8 mouse cellular contexts compared by ENCODE assay signal in the genomic region with DNA sequence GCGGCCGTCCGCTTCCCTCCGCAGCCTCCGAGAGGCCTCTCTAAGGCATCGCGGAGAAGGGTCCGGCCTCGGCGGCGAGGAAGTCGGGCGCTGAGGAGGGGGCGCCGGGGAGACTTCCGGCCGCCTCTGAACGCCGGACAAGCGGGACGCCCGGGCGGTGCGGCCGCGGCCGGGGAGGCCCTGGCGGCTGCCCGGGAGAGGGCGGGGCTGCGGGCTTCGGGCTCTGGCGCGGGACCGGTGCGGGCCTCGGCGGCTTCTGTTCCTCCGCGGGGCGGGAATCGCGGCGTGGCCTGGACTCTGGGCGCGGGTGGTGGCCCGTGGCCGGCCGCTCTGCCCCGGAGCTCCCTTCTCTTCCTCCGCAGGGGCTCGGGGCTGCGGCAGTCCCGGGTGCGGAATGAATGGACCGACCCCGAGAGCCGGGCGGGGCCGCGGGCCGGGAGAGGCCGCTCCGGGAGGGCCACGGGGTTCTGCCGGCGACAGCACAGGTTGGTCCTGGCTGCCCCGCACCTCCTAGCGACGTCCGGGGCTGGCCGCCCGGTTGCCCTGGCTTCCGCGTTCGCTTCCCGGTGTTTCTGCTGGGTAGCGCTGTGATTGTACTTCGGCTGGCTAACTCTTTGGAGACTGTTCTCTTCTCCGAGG. TPM values are rescaled to one million over a fixed set of nuclear protein-coding genes. Genes with fewer than 3 reads are reported as not detected.
DNase-seq lines count a peak whose midpoint lies in the region; ATAC-seq and TF ChIP-seq lines count a peak whose summit lies in the region.

No protein-coding gene starts in this region.

- peak overlapping the region; percentile 72 for H3K4me2 ChIP-seq in stomach, postnatal 0 days (replicated peaks; ENCODE audit: low read depth)

- WGBS in limb, embryonic 10.5 days: under 1% methylated on average over 72 of the region's 80 CpGs
- WGBS in stomach, postnatal 0 days: under 1% methylated on average over 62 of the region's 80 CpGs

- H3K4me1 ChIP-seq in limb, embryonic 10.5 days: peaks cover 14% of the 10 kb centered on the region
- no peaks in the 10 kb centered on the region for H3K4me1 ChIP-seq in stomach, postnatal 0 days (replicated peaks; ENCODE audit: control insufficient read depth, insufficient read depth)

- peak overlapping the region; percentile 98 for H3K27ac ChIP-seq in limb, embryonic 10.5 days
- H3K27ac ChIP-seq in stomach, postnatal 0 days (replicated peaks): peak overlapping the region; percentile 98

- TF ChIP-seq CTCF in stomach, postnatal 0 days (IDR thresholded peaks at IDR 0.05; ENCODE audit: low read depth): no peak

- DNase-seq in right cerebral cortex, postnatal 10 days (ENCODE audit: low spot score in 2 of 2): peak; percentile 40 to 46
- no peak for DNase-seq in right cerebral cortex, postnatal 25 days
- peak; percentile 61 to 69 for DNase-seq in adrenal gland, postnatal 36 days
- peak; percentile 55 to 63 for DNase-seq in heart, postnatal 10 days
- DNase-seq in limb, embryonic 10.5 days (ENCODE audit: low spot score): peak; percentile 69
- DNase-seq in mesoderm, embryonic 11.5 days (ENCODE audit: low read depth, low spot score): peak; percentile 26
- peak; percentile 78 for DNase-seq in stomach, postnatal 0 days (ENCODE audit: low spot score)

- peaks cover 29% of the 10 kb centered on the region for H3K36me3 ChIP-seq in limb, embryonic 10.5 days
- H3K36me3 ChIP-seq in stomach, postnatal 0 days (ENCODE audit: control insufficient read depth, insufficient read depth, low read length): no peaks in the 10 kb centered on the region

- ATAC-seq in erythroid progenitor cell, adult 5-6 weeks (replicated peaks; ENCODE audit: low FRiP score, poor library complexity, severe bottlenecking): peak; percentile 55
- ATAC-seq in stomach, postnatal 0 days (ENCODE audit: low FRiP score, low TSS enrichment): peak; percentile 41

- H3K4me3 ChIP-seq in limb, embryonic 10.5 days: peak overlapping the region; percentile 98
- H3K4me3 ChIP-seq in stomach, postnatal 0 days (ENCODE audit: low read depth, low read length): peak overlapping the region; percentile 87

- intact Hi-C loops in heart, postnatal 10 days (cut with DNase I): no loop called here

- no peaks in the 10 kb centered on the region for H3K27me3 ChIP-seq in limb, embryonic 10.5 days (ENCODE audit: low read depth, poor library complexity, severe bottlenecking)
- no peaks in the 10 kb centered on the region for H3K27me3 ChIP-seq in stomach, postnatal 0 days (ENCODE audit: control insufficient read depth, insufficient read depth, low read length)

- no peak for TF ChIP-seq EP300 in stomach, postnatal 0 days (optimal IDR thresholded peaks at IDR 0.05)

- H3K9me3 ChIP-seq in limb, embryonic 10.5 days (replicated peaks): no peaks in the 10 kb centered on the region
- H3K9me3 ChIP-seq in stomach, postnatal 0 days (ENCODE audit: control insufficient read depth, low read length): no peaks in the 10 kb centered on the region

- H3K9ac ChIP-seq in stomach, postnatal 0 days (ENCODE audit: low read length): peak overlapping the region; percentile 97

RNA-seq across cellular contexts. Expression of gene Ube2n, which starts 0.5 kb away (rescaled TPM):
- total RNA-seq in adrenal gland, postnatal 36 days (2021): 100 to 1,000 TPM; 138 to 147 TPM
- 183 and 257 TPM in 2 replicates for total RNA-seq in erythroid progenitor cell, adult 5-6 weeks (2015; ENCODE audit: low replicate concordance)
- 59.2 and 65.6 TPM in 2 replicates for total RNA-seq in erythroid progenitor cell, adult 5-6 weeks (2017; ENCODE audit: low replicate concordance)
- total RNA-seq in heart, postnatal 10 days (2021): 100 to 1,000 TPM; 118 to 134 TPM
- polyA plus RNA-seq in limb, embryonic 10.5 days (2016; fragmentation: Nextera tagmentation; extraction: Ambion mirVana): 432 and 466 TPM in 2 replicates
- 229 and 231 TPM in 2 replicates for polyA plus RNA-seq in stomach, postnatal 0 days (2015; fragmentation: Nextera tagmentation; extraction: Ambion mirVana)

RNA-seq across cellular contexts. Expression of gene Mrpl42, which starts 13.7 kb away (rescaled TPM):
- 100 to 1,000 TPM; 115 to 120 TPM for total RNA-seq in adrenal gland, postnatal 36 days (2021)
- 72.5 and 85.8 TPM in 2 replicates for total RNA-seq in erythroid progenitor cell, adult 5-6 weeks (2015; ENCODE audit: low replicate concordance)
- 31.6 and 34.5 TPM in 2 replicates for total RNA-seq in erythroid progenitor cell, adult 5-6 weeks (2017; ENCODE audit: low replicate concordance)
- 100 to 1,000 TPM; 308 to 331 TPM for total RNA-seq in heart, postnatal 10 days (2021)
- 356 and 383 TPM in 2 replicates for polyA plus RNA-seq in limb, embryonic 10.5 days (2016; fragmentation: Nextera tagmentation; extraction: Ambion mirVana)
- polyA plus RNA-seq in stomach, postnatal 0 days (2015; fragmentation: Nextera tagmentation; extraction: Ambion mirVana): 277 and 291 TPM in 2 replicates

RNA-seq across cellular contexts. Expression of gene Nudt4, which starts 48.5 kb away (rescaled TPM):
- total RNA-seq in adrenal gland, postnatal 36 days (2021): 100 to 1,000 TPM; 145 to 149 TPM
- total RNA-seq in erythroid progenitor cell, adult 5-6 weeks (2015; ENCODE audit: low replicate concordance): 271 and 342 TPM in 2 replicates
- 296 and 327 TPM in 2 replicates for total RNA-seq in erythroid progenitor cell, adult 5-6 weeks (2017; ENCODE audit: low replicate concordance)
- total RNA-seq in heart, postnatal 10 days (2021): 100 to 1,000 TPM; 215 to 280 TPM
- 76.0 and 78.7 TPM in 2 replicates for polyA plus RNA-seq in limb, embryonic 10.5 days (2016; fragmentation: Nextera tagmentation; extraction: Ambion mirVana)
- polyA plus RNA-seq in stomach, postnatal 0 days (2015; fragmentation: Nextera tagmentation; extraction: Ambion mirVana): 46.1 and 47.5 TPM in 2 replicates
